Mouse (Mus musculus) thymus, postnatal 10 days (tissue): ENCODE results near the gene Pitpnm3.
"Not testable (repeated sequence)": the region's sequence is repeated elsewhere in the genome, so short reads cannot be mapped to it uniquely, and the experiment has no call there.

Experiments
- DNase-seq, 2 experiments: peaks; one replicate each; pipeline ENCODE4 v3.0.0; 2021; ENCODE audit warnings: low spot score in 2 of 2

Pitpnm3 gene

DNA sequence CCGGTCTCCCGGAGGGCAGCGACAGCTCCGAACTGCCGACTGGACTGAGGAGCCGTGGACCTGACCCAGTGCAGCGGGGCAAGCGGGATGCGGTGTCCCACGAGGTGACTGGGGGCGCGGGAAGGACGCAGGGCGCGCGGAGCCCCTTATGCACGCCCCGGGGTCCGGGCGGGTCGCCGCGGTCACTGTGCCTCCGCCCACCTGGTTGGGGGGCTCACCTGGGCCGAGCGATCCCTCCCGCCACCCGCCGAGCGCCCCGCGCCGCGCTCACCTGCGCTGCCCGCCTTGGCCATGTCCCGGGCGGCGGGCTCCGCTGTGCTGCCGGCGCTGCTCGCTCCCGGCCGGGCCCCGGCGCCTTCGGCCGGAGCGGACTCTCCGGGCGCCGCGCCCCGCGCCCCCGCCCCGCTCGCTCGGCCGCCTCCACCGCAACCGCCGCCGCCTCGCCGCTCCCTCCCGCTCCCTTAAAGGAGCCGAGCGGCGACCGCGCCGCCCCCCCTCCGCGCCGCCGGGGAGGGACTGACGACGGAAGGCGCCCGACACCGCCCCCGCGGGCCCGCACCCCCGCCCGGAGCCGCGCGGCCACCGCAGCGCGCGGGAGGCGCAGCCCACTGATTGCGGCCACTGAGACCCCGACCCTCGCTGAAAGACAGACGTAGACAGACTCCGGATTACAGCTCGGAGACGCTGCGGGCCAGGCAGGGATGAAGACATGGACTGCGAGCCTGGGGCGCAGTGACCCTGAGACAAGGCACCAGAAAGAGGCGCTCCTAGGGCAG lies at the start of gene Pitpnm3:
Gene Pitpnm3 (minus strand): TSS at position 396 of the 776 bp plus-strand sequence.
- DNase-seq = no peak

DNA sequence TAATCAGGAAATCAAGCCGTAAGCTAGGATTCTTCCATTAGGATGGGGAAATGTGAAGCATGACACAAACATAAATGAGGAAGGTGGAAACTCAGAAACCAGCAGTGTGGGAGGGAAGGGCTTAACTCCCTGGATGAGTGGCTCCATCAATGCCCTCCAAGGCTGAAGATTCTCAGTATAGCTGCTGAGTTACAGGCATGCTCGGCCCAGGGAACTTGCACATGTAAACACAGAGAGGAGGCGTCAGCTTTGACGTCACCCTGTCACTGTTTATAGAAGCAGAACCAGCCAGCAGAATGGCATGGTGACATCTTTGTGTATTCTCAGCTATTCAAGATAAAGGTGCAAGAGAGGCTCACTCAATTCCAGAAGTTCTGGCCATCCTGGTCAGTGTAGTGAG lies 48.7 kb upstream of the Pitpnm3 start:
- DNase-seq = no peak

DNA sequence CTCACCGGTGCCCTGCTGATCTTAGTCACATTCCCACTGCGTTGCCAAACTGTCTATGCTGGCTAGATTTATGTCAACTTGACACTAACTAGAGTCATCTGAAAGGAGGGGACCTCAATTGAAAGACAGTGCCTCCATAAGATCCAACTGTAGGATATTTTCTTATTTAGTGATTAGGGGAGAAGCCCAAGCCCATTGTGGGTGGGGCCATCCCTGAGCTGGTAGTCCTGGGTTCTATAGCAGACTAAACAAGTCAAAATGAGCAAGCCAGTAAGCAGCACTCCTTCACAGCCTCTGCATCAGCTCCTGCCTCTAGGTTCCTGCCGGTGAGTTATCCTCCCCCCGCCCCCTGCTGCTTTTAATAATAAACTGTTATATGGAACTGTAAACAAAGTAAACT lies 45.6 kb upstream of the Pitpnm3 start:
- no peak for DNase-seq

DNA sequence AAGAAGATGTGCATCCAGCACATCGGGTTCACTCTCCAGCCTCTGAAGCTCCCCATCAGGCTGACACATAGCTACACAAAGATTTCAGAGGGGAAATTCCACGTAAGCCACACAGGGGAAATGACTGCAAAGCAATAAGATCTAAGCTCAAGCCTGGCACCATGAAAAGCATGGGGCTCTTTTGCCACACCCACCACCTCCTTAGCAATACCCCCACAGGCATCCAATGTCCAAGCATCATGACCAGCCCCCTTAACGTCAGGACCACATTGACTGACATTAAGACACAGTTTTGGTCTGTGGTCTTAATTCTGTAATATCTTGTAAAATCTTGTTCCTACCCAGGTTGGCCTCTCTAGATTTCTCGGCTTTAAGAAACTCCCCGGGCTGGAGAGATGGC lies 45.0 kb upstream of the Pitpnm3 start:
- DNase-seq = no peak

DNA sequence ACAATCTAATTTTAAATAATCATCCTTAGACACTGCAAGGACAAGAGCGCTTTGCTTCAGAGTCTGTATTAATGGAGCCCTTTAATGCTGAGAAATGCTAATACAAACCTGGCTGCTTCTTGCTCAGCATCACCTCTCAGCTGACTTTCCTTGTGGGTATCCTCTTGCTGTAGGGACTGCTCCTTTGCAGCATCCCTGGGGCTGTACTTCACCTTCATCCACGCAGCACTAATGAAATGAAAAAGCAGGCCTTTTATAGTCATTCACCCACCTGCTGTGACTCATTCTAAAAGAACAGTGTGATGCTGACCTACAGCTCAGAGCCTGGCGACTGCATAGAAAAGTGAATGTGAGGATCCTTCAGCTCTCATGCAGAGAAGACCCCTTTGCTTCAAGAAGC lies 41.0 kb upstream of the Pitpnm3 start:
- DNase-seq = no peak

DNA sequence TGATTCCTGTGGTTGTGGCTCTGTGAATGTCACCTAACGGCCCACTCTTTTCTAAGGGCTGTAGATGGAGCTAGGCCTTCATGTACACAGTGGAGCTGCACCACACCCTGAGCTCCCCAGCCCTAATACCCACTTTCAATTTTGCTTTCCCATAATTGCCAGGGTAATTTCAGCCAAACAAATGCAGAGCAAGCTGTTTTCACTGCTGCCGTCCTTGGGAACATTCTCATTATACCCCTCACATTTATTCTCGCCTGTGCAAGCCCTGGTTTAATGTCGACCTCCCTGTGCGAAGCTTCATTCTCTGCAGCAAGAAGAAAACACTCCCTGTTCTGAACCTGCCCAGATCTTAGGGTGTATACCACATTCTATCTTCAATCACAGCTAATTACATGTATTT lies 40.4 kb upstream of the Pitpnm3 start:
- DNase-seq = no peak

DNA sequence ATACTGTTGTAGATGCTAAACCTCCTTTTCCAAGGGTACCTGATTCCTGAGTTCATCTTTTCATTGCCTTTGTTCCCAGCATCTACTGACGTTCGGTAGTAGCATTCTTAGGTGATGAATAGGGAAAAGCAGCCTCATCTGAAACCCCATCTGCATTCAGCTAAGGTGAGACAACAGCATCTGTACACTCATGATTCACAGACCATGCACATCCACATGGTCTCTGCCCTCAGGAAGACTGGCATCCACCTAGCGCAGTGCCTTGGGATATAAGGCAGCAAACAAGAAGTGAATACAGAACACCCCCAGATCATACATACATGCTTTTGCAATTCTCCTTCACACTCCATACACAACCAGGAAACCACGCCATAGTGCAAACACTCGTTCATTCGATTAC lies 39.1 kb upstream of the Pitpnm3 start:
- no peak for DNase-seq

GRCm38 (mm10) chr11:72173506-72173905 lies 37.9 kb upstream of the Pitpnm3 start:
- no peak for DNase-seq

DNA sequence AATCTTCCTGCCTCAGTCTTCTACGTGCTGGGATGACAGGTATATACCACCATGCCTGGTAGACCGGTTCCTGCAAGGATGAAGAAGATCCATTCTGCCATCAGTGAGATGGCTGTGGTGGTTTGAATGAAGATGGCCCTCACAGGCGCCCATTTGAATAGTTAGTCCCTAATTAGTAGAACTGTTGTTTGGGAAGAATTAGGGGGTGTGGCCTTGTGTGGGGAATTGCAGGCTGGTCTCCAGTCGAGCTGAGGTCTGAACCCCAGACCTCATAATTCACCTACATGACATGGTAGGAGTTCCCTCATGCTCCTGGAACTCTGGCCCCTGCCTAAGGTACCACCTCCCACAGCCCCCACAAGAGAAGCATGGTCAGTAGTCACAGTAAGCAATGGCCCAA lies 36.3 kb upstream of the Pitpnm3 start:
- not testable (repeated sequence) for DNase-seq

DNA sequence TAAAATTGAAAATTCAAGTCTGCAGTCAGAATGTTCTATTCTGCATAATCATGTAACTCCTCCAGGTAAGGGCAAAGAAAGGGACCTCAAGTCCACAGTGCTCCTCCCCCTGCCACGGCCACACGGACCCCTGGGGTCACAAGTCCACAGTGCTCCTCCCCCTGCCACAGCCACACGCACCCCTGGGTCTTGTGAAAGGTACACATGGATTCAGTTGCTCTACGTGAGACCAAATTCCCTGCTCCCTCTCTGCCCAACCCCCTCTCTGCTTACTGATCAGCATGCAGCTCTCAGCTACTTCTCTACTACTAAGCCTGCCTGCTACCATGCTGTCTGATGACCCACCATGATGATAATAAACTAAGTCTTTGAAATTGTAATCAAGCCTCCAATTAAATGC lies 34.3 kb upstream of the Pitpnm3 start:
- DNase-seq = no peak

DNA sequence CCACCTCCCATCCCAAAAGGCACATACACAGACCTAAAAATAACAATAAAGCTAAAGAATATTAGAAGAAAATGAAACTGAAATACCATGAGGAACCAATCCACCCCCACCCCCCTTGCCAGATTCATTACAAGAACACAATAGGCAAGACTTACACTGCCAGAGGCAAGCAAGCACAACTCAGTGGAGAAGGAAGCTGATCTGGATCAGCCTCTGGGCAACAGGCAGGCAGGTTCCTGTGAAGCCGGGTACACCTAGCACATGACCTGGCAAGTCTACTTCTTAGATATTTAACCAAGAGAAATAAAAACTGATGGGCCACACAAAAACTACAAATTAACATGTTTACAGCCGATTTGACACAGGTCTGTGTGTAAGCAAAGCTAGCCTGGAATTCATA lies 27.6 kb upstream of the Pitpnm3 start:
- no peak for DNase-seq

GRCm38 (mm10) chr11:72156624-72157023 lies 21.0 kb upstream of the Pitpnm3 start:
- DNase-seq = no peak

DNA sequence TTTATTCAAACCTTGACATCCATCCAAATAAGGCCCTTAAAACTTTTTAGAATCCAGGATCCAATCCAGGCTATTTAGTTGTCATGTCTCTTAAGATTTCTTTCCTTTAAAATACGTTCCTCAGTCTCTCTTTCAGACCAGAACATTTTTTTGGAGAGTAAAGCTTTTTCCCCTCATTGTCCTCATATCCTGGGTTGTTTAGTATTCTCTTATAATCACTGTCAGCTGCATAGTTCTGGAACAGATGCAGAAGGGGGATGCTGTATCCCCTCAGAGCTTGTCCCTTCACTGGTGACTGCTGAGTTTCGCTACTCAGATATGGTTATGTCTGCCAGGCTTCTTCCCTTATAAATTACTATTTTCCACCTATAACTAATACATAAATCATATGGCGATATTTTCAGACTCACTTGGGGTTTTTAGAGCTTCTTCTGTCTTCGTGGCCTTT lies 20.4 kb upstream of the Pitpnm3 start:
- DNase-seq = no peak

DNA sequence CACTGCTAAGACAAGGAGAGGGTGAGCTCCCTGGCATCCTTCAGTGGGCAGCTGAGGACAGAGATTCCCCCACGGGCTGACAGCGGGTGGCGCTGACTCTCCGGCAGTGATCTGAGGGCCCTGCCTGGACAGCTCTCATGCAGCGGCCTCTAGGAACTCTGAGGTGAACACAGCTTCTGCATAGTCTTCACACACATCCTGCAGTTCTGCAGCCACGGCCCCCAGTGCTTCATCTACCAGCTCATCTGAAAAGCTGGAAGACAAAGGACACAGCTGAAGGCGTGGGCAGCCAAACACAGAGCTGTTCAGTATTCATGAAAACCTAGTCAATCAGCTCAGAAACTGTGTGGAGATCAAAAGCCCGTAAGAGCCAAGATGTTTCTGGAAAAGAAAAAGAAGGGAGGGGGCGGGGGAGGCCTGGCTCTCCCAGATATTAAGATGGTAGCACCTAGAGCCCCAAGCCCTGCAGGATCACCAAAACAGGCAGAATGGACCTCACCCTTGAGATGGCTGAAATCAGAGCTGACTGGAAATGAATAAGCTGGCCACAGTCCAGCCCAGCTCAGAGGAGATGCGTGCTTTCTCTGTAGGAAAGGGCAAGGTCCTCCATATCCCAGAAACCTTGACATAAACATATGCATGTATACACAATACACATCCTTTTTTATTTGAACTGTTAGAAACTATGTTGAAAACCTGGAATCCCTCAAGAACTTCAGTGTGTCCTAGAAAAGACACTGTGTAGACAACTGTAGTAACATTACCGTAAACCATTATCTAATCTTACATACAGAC lies 19.8 kb upstream of the Pitpnm3 start:
- DNase-seq = no peak

- DNase-seq = no peak
These were observed 17.7 kb upstream of the Pitpnm3 start for GRCm38 (mm10) chr11:72153122-72153862.

DNA sequence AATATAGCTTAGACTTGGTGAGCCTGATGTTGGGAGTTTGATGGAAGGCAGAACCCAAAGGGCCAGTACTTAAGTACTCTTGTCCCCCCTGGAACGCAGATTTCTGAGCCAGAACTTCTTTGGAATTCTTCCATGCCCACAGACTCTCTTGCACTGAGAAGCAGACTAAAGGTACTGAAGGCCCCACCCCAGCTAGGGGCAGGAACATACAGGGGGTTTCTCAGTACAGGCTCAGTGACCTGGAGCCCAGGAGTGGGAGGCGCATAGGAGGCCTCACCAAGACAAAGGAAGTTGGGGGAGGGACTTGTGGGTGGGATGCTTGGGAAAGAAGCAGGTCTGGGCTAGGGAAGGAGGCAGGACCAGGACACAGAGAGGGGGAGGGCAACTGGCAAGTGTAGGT lies 15.5 kb upstream of the Pitpnm3 start:
- no peak for DNase-seq

- no peak for DNase-seq
These were observed 12.3 kb upstream of the Pitpnm3 start for GRCm38 (mm10) chr11:72147910-72148309.

- DNase-seq = no peak
These were observed 10.3 kb upstream of the Pitpnm3 start for GRCm38 (mm10) chr11:72145877-72146248.

DNA sequence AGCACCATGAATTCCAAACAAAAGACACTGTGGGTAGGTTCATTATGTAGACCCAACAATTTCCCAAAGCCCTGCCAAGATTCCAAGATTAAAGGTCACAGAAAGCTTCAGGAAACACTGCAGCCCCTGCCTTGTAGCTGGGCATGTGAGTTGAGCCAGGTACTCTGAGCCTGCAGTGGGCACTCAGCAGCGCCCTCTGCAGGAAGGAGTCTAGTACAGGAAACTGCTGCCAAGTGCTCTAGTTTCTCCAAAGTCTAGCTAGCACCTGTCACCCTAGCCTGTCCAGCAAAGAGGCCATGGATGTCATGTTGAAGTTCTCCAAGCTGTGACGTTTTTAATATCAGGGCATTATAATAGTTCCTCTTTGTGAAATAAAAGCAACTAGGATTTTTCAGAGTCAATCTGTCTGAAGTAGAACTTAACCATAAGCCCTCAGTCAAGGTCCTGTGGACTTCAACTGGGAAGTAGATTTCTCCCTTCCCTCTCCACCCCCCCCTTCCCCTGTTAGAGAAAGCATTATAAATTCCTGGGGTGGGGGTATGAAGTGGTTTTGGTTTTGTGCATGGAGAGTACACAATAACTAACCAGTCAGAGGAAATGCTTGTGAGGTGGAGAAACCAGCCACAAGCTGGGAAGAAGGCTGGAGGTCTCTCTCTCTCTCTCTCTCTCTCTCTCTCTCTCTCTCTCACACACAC lies 9.8 kb upstream of the Pitpnm3 start:
- DNase-seq = peak in 1 of 2 experiments; percentile 18

DNA sequence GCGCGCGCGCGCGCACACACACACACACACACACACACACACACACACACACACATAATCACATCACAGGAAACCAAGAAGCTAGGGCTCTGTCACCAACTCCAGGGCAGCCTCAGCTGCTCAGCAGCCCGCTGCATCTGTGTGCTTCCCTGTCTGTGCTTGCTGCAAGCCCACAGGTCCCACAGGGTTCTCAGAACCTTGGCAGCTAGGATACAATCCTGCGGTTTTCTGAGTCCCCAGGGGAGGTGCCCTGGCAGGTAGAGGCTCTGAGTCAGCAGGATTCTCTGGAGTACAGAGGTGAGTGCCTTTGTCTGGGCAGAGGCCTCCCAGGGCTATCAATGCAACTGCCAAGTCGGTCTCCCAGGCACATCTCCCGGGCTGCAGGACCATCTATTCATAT lies 7.3 kb upstream of the Pitpnm3 start:
- DNase-seq = peak in 1 of 2 experiments; percentile 6

- no peak for DNase-seq
These were observed 4.6 kb upstream of the Pitpnm3 start for GRCm38 (mm10) chr11:72140198-72140597.
